Mouse (Mus musculus): ENCODE data around the gene Sumf1.

GRCm38 (mm10) chr6:108065583-108065982 lies 119.8 kb downstream of the Sumf1 start:
- TF ChIP-seq UBTF (IDR thresholded peaks at IDR 0.05; ENCODE audit: low read depth, low read length) (no peak), CTCF (conservative IDR thresholded peaks at IDR 0.05 in 1 of 2, IDR thresholded peaks at IDR 0.05 in 1 of 2; ENCODE audit: low read depth in 2 of 2, low read length in 2 of 2) (peak in 1 of 2 experiments; percentile 94; a peak in 2 of 4 replicates), MYC (IDR thresholded peaks at IDR 0.05; ENCODE audit: low read depth, low read length) (no peak), ZNF384 (IDR thresholded peaks at IDR 0.05; ENCODE audit: low read depth, low read length) (0 out of 2 replicates have a peak, but pooled peaks have one; percentile 4), MAFK (IDR thresholded peaks at IDR 0.05; ENCODE audit: insufficient replicate concordance, low read length) (no peak), JUND (conservative IDR thresholded peaks at IDR 0.05; ENCODE audit: low read depth, low read length) (no peak), POLR2A (IDR thresholded peaks at IDR 0.05; ENCODE audit: low read depth, low read length) (no peak), SIN3A (IDR thresholded peaks at IDR 0.05; ENCODE audit: low read length) (peak; percentile 7; the same call in 1 of the 2 replicates), USF1 (IDR thresholded peaks at IDR 0.05; ENCODE audit: low read depth, low read length) (no peak)

All from CH12.LX (cell line).